8 mouse cellular contexts compared by ENCODE assay signal in genomic region chr6:47318705-47319104, GRCm38 (mm10).
DNase-seq lines count a peak whose midpoint lies in the region; ATAC-seq and TF ChIP-seq lines count a peak whose summit lies in the region.

No protein-coding gene starts in this region.

- H3K36me3 ChIP-seq in heart, embryonic 15.5 days: no peaks in the 10 kb centered on the region
- no peaks in the 10 kb centered on the region for H3K36me3 ChIP-seq in stomach, embryonic 14.5 days (ENCODE audit: control insufficient read depth, insufficient read depth, low read length)
- H3K36me3 ChIP-seq in liver, embryonic 12.5 days: no peaks in the 10 kb centered on the region

- TF ChIP-seq POLR2A in cortical plate, adult 2 months (IDR thresholded peaks at IDR 0.05; ENCODE audit: extremely low read depth, insufficient read depth, low read length): peak; percentile 25; the same call in 1 of the 2 replicates

- no peak for TF ChIP-seq CTCF in cortical plate, adult 2 months (IDR thresholded peaks at IDR 0.05; ENCODE audit: extremely low read depth, insufficient read depth, low read length)

- no peak overlapping the region for H3K27ac ChIP-seq in cortical plate, adult 2 months (ENCODE audit: insufficient read depth, low read length)
- H3K27ac ChIP-seq in heart, embryonic 15.5 days: peak overlapping the region; percentile 24; the same call in 1 of the 2 replicates
- no peak overlapping the region for H3K27ac ChIP-seq in stomach, embryonic 14.5 days (ENCODE audit: low read length)
- H3K27ac ChIP-seq in liver, embryonic 12.5 days: no peak overlapping the region

- H3K9me3 ChIP-seq in heart, embryonic 15.5 days (replicated peaks): no peaks in the 10 kb centered on the region
- H3K9me3 ChIP-seq in stomach, embryonic 14.5 days (ENCODE audit: control insufficient read depth, low read depth, low read length): no peaks in the 10 kb centered on the region
- H3K9me3 ChIP-seq in liver, embryonic 12.5 days (replicated peaks): no peaks in the 10 kb centered on the region

- no peak overlapping the region for H3K4me3 ChIP-seq in cortical plate, adult 2 months (ENCODE audit: insufficient read depth, low read length)
- 0 out of 2 replicates have a peak overlapping the region, but pooled peaks have one; percentile 23 for H3K4me3 ChIP-seq in heart, embryonic 15.5 days
- no peak overlapping the region for H3K4me3 ChIP-seq in stomach, embryonic 14.5 days (ENCODE audit: low read depth, low read length)
- H3K4me3 ChIP-seq in liver, embryonic 12.5 days: no peak overlapping the region

- peak; percentile 50 for DNase-seq in adrenal gland, adult 2 months
- DNase-seq in adrenal gland, postnatal 4 days (ENCODE audit: low spot score in 2 of 2): no peak
- DNase-seq in layer of hippocampus, adult 8-10 months (ENCODE audit: low spot score in 2 of 2): peak; percentile 55 to 61
- DNase-seq in lung, postnatal 25 days (ENCODE audit: low spot score): peak; percentile 85

- H3K9ac ChIP-seq in heart, embryonic 15.5 days: no peak overlapping the region
- H3K9ac ChIP-seq in stomach, embryonic 14.5 days (replicated peaks; ENCODE audit: low read depth, low read length): no peak overlapping the region
- H3K9ac ChIP-seq in liver, embryonic 12.5 days: no peak overlapping the region

- no peak for ATAC-seq in heart, embryonic 15.5 days (replicated peaks; ENCODE audit: insufficient number of reproducible peaks, insufficient read depth, low FRiP score, low read depth)
- no peak for ATAC-seq in stomach, embryonic 14.5 days (ENCODE audit: insufficient number of reproducible peaks, insufficient read depth, low FRiP score, low read depth)
- no peak for ATAC-seq in liver, embryonic 12.5 days

- H3K4me2 ChIP-seq in heart, embryonic 15.5 days: peak overlapping the region; percentile 52
- H3K4me2 ChIP-seq in stomach, embryonic 14.5 days (replicated peaks; ENCODE audit: low read depth, low read length): peak overlapping the region; percentile 21
- H3K4me2 ChIP-seq in liver, embryonic 12.5 days: no peak overlapping the region

- peaks cover 8% of the 10 kb centered on the region for H3K4me1 ChIP-seq in cortical plate, adult 2 months (ENCODE audit: control insufficient read depth, insufficient read depth, low read length)
- peaks cover 11% of the 10 kb centered on the region for H3K4me1 ChIP-seq in heart, embryonic 15.5 days (replicated peaks)
- H3K4me1 ChIP-seq in stomach, embryonic 14.5 days (ENCODE audit: control insufficient read depth, insufficient read depth, low read length): 0 out of 2 replicates have a peak, but pooled peaks cover 2% of the 10 kb centered on the region
- peaks cover 27% of the 10 kb centered on the region for H3K4me1 ChIP-seq in liver, embryonic 12.5 days

- H3K27me3 ChIP-seq in heart, embryonic 15.5 days: no peaks in the 10 kb centered on the region
- no peaks in the 10 kb centered on the region for H3K27me3 ChIP-seq in stomach, embryonic 14.5 days (ENCODE audit: control insufficient read depth, insufficient read depth, low read length)
- no peaks in the 10 kb centered on the region for H3K27me3 ChIP-seq in liver, embryonic 12.5 days (replicated peaks)

- 14% methylated on average over 6 of the region's 6 CpGs for WGBS in heart, embryonic 15.5 days
- WGBS in stomach, embryonic 14.5 days: 8% methylated on average over 6 of the region's 6 CpGs
- 61% methylated on average over 6 of the region's 6 CpGs for WGBS in liver, embryonic 12.5 days (ENCODE audit: insufficient replicate concordance)

Comparison
In these comparisons a context has a peak if more than half of its experiments do, and no peak if none do; other contexts are left out.
1. DNase-seq: peak in adrenal gland, adult 2 months (single experiment), layer of hippocampus, adult 8-10 months (2 of 2) and lung, postnatal 25 days (single experiment); none in adrenal gland, postnatal 4 days (0 of 2).